Mouse (Mus musculus) monocyte, adult 59 days (primary cell): ENCODE results near the gene Adgrl4. TPM values are rescaled to one million over a fixed set of nuclear protein-coding genes. Genes with fewer than 3 reads are reported as not detected.

Source experiments
- total RNA-seq, 2 experiments: library from RNA; stranded (reverse); gene quantifications; one replicate each; pipeline ENCODE4 v1.2.4; 2023

Gene Adgrl4
- total RNA-seq, result under 1 TPM; 0.49 to 0.76 TPM

DNA sequence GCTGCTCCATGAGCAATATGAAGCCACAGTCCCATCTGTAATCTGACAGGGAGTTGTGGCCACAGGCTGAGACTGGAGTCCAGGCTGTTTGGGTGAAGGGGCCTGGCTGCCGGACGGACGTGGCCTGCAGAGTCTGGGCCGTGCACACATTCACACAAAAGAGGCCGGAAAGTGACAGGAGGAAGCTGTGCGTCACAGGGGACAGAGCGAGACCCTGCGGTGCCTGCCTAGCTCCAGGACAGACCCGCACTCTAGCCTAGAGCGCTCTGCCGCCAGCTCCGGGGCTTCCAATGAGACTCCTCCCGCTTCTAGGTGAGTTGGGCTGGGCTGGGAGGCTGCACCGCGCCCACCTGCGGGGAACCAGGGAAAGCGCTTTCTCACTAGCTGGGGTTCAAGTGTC lies at the start of gene Adgrl4:
Adgrl4 (plus strand) TSS at position 195 of the 400 bp plus-strand sequence.

